Mouse (Mus musculus) heart, adult 2 months (tissue): ENCODE measurements around the gene Dpm1.

Experiments used
- CTCF ChIP-seq: fragments of 200-600 bp; IDR thresholded peaks from 2 replicates; pipeline ENCODE4 v1.8.1; 2022; ENCODE audit warnings: antibody characterized with exemption, mild to moderate bottlenecking, moderate library complexity
- EP300 ChIP-seq: fragments of 200-500 bp; IDR thresholded peaks from 2 replicates; pipeline ENCODE4 v1.6.1; 2011; ENCODE audit warnings: low read depth, low read length, control low read depth; ENCODE audit not compliant: insufficient read depth
- POLR2A ChIP-seq: fragments of 200-500 bp; IDR thresholded peaks from 2 replicates; pipeline ENCODE4 v1.6.1; 2011; ENCODE audit warnings: mild to moderate bottlenecking, low read depth, low read length, control low read depth; ENCODE audit not compliant: insufficient read depth

- no peak for TF ChIP-seq CTCF
- TF ChIP-seq POLR2A, result no peak
- no peak for TF ChIP-seq EP300
Measured at GRCm38 (mm10) chr2:168205681-168206631, 24.4 kb downstream of the Dpm1 start.
